Mouse (Mus musculus) midbrain, postnatal 0 days (tissue): ENCODE results near the gene Gm20388. TPM values are rescaled to one million over a fixed set of nuclear protein-coding genes. Genes with fewer than 3 reads are reported as not detected.

Source experiments
- ATAC-seq: fragments of 200-750 bp; cut with Nextera tagmentation; 2 replicates; pipeline ENCODE4 v1.8.0; 2017; ENCODE audit warnings: moderate number of reproducible peaks, mild to moderate bottlenecking, moderate TSS enrichment, moderate library complexity; ENCODE audit not compliant: low FRiP score
- DNase-seq: peaks from one replicate; pipeline ENCODE4 v3.0.0-alpha.2; 2015; ENCODE audit warnings: low spot score
- H3K27ac ChIP-seq: fragments of 300-500 bp; sonication (generic); 2 replicates; pipeline ENCODE4 v1.5.1; 2014; ENCODE audit warnings: low read depth, mild to moderate bottlenecking, low read length, mixed read lengths
- H3K27me3 ChIP-seq: fragments of 300-500 bp; sonication (generic); 2 replicates; pipeline ENCODE4 v1.6.1; 2014; ENCODE audit warnings: low read length, control low read depth, mixed read lengths; ENCODE audit not compliant: insufficient read depth
- H3K36me3 ChIP-seq: fragments of 300-500 bp; sonication (generic); 2 replicates; pipeline ENCODE4 v1.6.1; 2014; ENCODE audit warnings: low read length, control low read depth, mixed read lengths; ENCODE audit not compliant: insufficient read depth
- H3K4me1 ChIP-seq: fragments of 300-500 bp; sonication (generic); 2 replicates; pipeline ENCODE4 v1.6.1; 2014; ENCODE audit warnings: mild to moderate bottlenecking, control low read depth, antibody characterized with exemption, low read length, mixed read lengths; ENCODE audit not compliant: insufficient read depth
- H3K4me2 ChIP-seq: fragments of 300-500 bp; sonication (generic); 2 replicates; pipeline ENCODE4 v1.6.1; 2014; ENCODE audit warnings: low read depth, mild to moderate bottlenecking, low read length, mixed read lengths; ENCODE audit not compliant: poor library complexity, severe bottlenecking
- H3K4me3 ChIP-seq: fragments of 300-500 bp; sonication (generic); 2 replicates; pipeline ENCODE4 v1.5.1; 2014; ENCODE audit warnings: low read depth, mild to moderate bottlenecking, low read length, moderate library complexity
- H3K9ac ChIP-seq: fragments of 300-500 bp; sonication (generic); replicated peaks from 2 replicates; pipeline ENCODE4 v1.6.1; 2014; ENCODE audit warnings: mild to moderate bottlenecking, low read length, moderate library complexity, mixed read lengths; ENCODE audit not compliant: poor library complexity, severe bottlenecking
- H3K9me3 ChIP-seq: fragments of 300-500 bp; sonication (generic); 2 replicates; pipeline ENCODE4 v1.6.1; 2016; ENCODE audit warnings: low read length, control low read depth
- CTCF ChIP-seq: IDR thresholded peaks from 2 replicates; pipeline ENCODE4 v1.5.1; 2016; ENCODE audit warnings: antibody characterized with exemption, mild to moderate bottlenecking
- WGBS: fragments of 180-500 bp; shearing (Covaris S2); extraction: QIAGEN DNeasy Blood & Tissue Kit; methylation state at CpG from one replicate; pipeline ENCODE4 v1.1.7; 2014; 5-methylcytosine and 5-hydroxymethylcytosine counted together
- polyA plus RNA-seq: library from polyadenylated mRNA; unstranded; fragments of >200 nt; fragmentation: Nextera tagmentation; extraction: Ambion mirVana; gene quantifications from 2 replicates; pipeline ENCODE4 v1.2.1, GENCODE M21; 2015
- total RNA-seq: library from RNA; depleted of rRNA; stranded (reverse); fragments of >200 nt; gene quantifications from 2 replicates; pipeline ENCODE4 v1.2.3, GENCODE M21; 2014

Gene Gm20388
- total and polyA plus RNA-seq, 2 experiments from 2014 or later: 74.2 TPM; not detected in 1

DNA sequence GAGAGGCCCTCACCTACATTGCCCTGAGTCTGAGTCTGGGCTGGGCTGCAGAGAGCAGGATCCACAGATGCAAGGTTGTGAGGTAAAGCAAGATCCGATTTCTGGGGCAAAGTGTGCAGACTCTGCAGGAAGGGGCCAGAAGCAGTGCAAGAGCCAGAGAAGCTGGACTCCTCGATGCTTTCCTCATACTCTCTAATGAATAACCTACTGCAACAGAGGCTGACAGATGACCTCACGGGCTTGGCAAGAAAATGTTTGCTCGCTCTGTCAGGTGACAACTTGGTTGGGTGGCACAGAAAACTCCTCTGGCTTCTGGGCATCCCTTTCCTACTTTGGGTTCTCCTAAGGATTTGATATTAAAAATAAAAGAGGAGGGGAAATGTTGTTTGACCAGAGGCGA, 3794.7 kb downstream of the Gm20388 start:
- Histone ChIP-seq H3K9me3 (no peaks in the 10 kb centered on the region), H3K36me3 (no peaks in the 10 kb centered on the region), H3K4me2 (no peak overlapping the region), H3K9ac (no peak overlapping the region), H3K4me3 (no peak overlapping the region), H3K27me3 (no peaks in the 10 kb centered on the region), H3K27ac (no peak overlapping the region), H3K4me1 (no peaks in the 10 kb centered on the region)
- DNase-seq (no peak), ATAC-seq (no peak)
- no peak for TF ChIP-seq CTCF
- 74% methylated on average over 5 of the region's 5 CpGs for WGBS

DNA sequence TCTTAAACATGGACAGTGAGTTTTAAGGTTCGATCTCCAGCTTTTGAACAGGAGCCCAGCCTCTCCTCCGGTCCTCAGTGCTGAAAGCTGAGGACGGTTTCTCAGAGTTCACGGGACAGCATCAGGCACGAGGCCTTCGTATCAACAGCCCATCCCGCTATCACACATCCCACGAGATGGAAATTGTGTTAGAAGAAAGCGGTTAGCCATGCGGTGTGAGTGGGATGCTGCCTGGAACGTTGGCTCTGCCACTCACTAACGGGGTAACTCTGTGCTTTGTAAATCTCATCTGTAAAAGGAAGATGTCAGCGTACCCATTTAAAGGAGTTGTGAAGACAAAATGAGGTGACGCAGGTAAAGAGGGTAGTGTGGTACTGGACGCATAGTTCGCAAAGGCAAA, 3796.5 kb downstream of the Gm20388 start:
- H3K4me2 ChIP-seq: no peak overlapping the region
- 91% methylated on average over 16 of the region's 16 CpGs for WGBS
- no peak overlapping the region for H3K9ac ChIP-seq
- H3K4me1 ChIP-seq: no peaks in the 10 kb centered on the region
- ATAC-seq: no peak
- TF ChIP-seq CTCF: no peak
- no peaks in the 10 kb centered on the region for H3K9me3 ChIP-seq
- no peak overlapping the region for H3K27ac ChIP-seq
- DNase-seq: no peak
- no peaks in the 10 kb centered on the region for H3K27me3 ChIP-seq
- H3K36me3 ChIP-seq: no peaks in the 10 kb centered on the region
- no peak overlapping the region for H3K4me3 ChIP-seq

DNA sequence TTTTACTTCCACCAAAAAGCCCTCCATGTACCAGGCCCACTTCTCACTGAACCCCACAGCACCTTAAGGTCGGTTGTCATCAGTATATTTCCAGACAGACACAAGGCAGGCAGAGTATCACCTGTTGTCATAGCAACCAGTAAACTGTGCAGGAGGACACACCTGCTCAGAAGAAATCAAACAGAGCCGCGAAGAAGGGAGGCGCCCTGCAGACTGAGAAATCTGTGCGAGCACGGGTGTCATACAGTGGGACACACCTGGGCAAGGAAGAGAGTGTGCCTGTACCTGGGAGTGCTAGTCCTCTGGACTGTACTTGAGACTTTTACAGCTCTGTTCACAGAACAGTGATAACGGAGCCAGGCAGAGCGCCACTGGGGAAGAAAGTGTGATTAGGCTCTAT, 3798.1 kb downstream of the Gm20388 start:
- Histone ChIP-seq H3K4me2 (no peak overlapping the region), H3K9ac (no peak overlapping the region), H3K9me3 (no peaks in the 10 kb centered on the region), H3K36me3 (no peaks in the 10 kb centered on the region), H3K4me1 (no peaks in the 10 kb centered on the region), H3K27ac (no peak overlapping the region), H3K27me3 (no peaks in the 10 kb centered on the region; the same call in 1 of the 2 replicates), H3K4me3 (no peak overlapping the region)
- ATAC-seq (no peak), DNase-seq (no peak)
- 67% methylated on average over 8 of the region's 8 CpGs for WGBS
- no peak for TF ChIP-seq CTCF

DNA sequence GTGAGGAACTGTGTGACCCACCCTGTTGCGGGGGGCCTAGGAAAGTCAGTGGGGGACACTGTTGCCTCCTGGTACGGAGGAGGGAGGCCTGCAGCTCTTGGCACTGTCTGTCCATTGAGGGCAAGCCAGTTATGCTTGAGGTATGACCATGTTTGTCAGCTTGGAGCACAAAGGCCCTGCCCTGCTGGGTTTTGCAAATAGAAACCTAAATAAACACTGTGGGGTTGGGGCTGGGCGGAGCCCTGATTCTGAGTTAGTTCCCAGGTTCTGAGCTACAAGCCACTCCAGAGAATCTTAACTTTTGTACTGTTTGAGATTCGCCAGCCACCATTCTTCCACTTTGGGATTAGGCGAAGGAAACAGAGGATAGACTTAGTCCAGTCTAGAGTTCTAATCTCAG, 3799.7 kb downstream of the Gm20388 start:
- ATAC-seq: no peak
- Histone ChIP-seq H3K4me3 (no peak overlapping the region), H3K27me3 (no peaks in the 10 kb centered on the region; the same call in 1 of the 2 replicates), H3K4me1 (no peaks in the 10 kb centered on the region), H3K36me3 (no peaks in the 10 kb centered on the region), H3K9me3 (no peaks in the 10 kb centered on the region), H3K27ac (no peak overlapping the region), H3K9ac (no peak overlapping the region), H3K4me2 (no peak overlapping the region)
- no peak for DNase-seq
- WGBS: 87% methylated on average over 5 of the region's 5 CpGs
- no peak for TF ChIP-seq CTCF

DNA sequence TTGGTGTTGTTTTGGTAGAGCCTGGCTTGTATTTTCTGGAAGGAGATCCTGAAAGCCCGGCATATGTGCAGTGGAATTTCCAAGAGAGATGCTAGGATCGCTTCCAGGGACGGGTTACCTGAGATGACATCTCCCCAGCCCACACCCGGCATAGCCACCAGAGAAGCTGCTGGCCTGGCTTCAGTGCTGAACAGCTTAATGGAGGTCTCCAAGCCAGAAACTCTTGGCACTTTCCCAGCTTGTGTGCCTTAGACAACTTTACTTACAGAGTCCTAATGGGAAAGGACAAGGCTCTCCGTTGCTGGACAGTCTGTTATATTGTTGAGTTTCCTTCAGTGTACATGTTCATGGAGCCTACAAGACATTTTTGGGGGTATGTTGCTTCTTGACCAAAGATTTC, 3803.8 kb downstream of the Gm20388 start:
- WGBS: 93% methylated on average over 5 of the region's 5 CpGs
- no peak overlapping the region for H3K9ac ChIP-seq
- H3K4me2 ChIP-seq: no peak overlapping the region
- H3K36me3 ChIP-seq: no peaks in the 10 kb centered on the region
- ATAC-seq (no peak), DNase-seq (no peak)
- no peak overlapping the region for H3K4me3 ChIP-seq
- TF ChIP-seq CTCF: no peak
- H3K4me1 ChIP-seq: no peaks in the 10 kb centered on the region
- H3K27ac ChIP-seq: no peak overlapping the region
- no peaks in the 10 kb centered on the region; the same call in 1 of the 2 replicates for H3K27me3 ChIP-seq
- no peaks in the 10 kb centered on the region for H3K9me3 ChIP-seq

DNA sequence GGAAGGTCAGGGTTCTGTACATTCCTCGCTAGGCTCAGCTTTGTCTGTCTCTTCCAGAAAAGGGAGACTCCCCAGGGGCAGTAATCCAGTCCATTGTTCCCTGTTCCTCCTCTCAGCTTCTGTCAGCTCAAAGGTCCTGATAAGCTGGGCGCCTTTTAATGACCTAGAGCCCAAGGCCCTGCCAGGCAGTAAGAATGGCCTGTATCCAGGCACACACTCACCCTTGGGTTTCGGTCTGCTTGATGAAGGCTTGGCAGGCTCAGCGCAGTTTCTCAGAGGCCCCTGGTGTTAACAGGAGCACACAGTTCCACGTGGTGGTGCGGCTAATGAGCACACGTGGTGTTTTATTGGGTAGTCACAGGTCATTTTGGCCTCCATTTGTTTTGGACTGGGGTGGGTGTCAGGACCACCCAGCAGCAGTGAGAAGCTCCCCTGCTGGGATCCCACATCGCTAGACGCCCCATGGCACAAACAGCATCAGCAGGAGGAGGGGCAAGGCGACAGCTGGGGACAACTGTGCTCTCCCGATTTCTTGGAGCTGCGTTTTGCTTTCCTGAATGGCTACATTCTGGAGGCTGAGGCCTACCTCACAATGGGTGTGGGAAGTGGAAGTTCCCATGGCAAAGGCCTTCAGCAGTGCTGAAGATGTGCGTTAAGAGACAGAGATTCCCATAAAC, 3805.4 kb downstream of the Gm20388 start:
- Histone ChIP-seq H3K27me3 (no peaks in the 10 kb centered on the region; the same call in 1 of the 2 replicates), H3K4me2 (no peak overlapping the region), H3K36me3 (no peaks in the 10 kb centered on the region), H3K4me1 (no peaks in the 10 kb centered on the region), H3K9ac (no peak overlapping the region), H3K4me3 (no peak overlapping the region), H3K27ac (no peak overlapping the region), H3K9me3 (no peaks in the 10 kb centered on the region)
- no peak for TF ChIP-seq CTCF
- ATAC-seq (no peak), DNase-seq (peak; percentile 27)
- 38% methylated on average over 13 of the region's 13 CpGs for WGBS
